Mouse (Mus musculus) embryonic facial prominence, embryonic 13.5 days (tissue): ENCODE measurements at regions not wholly inside any gene's neighbourhood (a gene's known extent, or its start where the extent isn't known, plus 50 kb on each side); places are given as distances from the start of the nearest gene placed in this dataset.

ENCODE experiments used
- ATAC-seq: fragments of 200-750 bp; cut with Nextera tagmentation; 2 replicates; pipeline ENCODE4 v1.8.0; 2017; ENCODE audit warnings: low read depth; ENCODE audit not compliant: insufficient number of reproducible peaks, insufficient read depth, low FRiP score, low TSS enrichment
- H3K27ac ChIP-seq: fragments of 300-500 bp; sonication (generic); 2 replicates; pipeline ENCODE4 v1.5.1; 2015; ENCODE audit warnings: moderate library complexity, mild to moderate bottlenecking, inconsistent platforms
- H3K27me3 ChIP-seq: fragments of 300-500 bp; sonication (generic); 2 replicates; pipeline ENCODE4 v1.6.1; 2015; ENCODE audit warnings: mild to moderate bottlenecking, inconsistent platforms
- H3K36me3 ChIP-seq: fragments of 300-500 bp; sonication (generic); 2 replicates; pipeline ENCODE4 v1.6.1; 2015; ENCODE audit warnings: mild to moderate bottlenecking, inconsistent platforms
- H3K4me1 ChIP-seq: fragments of 300-500 bp; sonication (generic); 2 replicates; pipeline ENCODE4 v1.6.1; 2015; ENCODE audit warnings: inconsistent platforms
- H3K4me2 ChIP-seq: fragments of 300-500 bp; sonication (generic); 2 replicates; pipeline ENCODE4 v1.6.1; 2015; ENCODE audit warnings: moderate library complexity, mild to moderate bottlenecking, inconsistent platforms
- H3K4me3 ChIP-seq: fragments of 300-500 bp; sonication (generic); 2 replicates; pipeline ENCODE4 v1.5.1; 2015; ENCODE audit warnings: mild to moderate bottlenecking, inconsistent platforms
- H3K9ac ChIP-seq: fragments of 300-500 bp; sonication (generic); 2 replicates; pipeline ENCODE4 v1.6.1; 2015; ENCODE audit warnings: mild to moderate bottlenecking, inconsistent platforms
- H3K9me3 ChIP-seq: fragments of 300-500 bp; sonication (generic); 2 replicates; pipeline ENCODE4 v1.6.1; 2016; ENCODE audit warnings: inconsistent platforms
- WGBS: fragments of 180-500 bp; shearing (Covaris S2); methylation state at CpG from one replicate; pipeline ENCODE4 v1.1.7; 2015; ENCODE audit warnings: mixed read lengths; 5-methylcytosine and 5-hydroxymethylcytosine counted together

DNA sequence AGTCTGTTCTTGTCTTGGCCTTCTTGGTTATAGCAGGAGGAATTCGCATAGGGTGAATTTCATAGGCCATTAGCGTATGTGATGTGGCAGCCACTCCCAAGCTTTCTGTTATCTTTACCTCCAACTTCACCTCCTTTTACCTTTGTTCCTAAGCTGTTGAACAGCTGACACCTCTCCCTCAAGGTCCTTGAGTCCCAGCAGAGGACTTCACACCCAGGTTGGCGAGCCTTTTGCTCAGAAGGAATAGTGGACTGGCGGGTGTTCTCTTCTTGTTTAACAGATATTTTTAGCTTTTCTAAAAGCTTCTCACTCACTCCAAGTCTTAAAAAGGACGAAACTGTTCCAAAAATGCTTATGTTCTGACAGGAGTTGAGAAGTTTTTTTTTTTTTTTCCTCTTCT is 303.4 kb upstream of the Id2 start:
- Histone ChIP-seq H3K27me3 (no peaks in the 10 kb centered on the region), H3K4me2 (no peak overlapping the region), H3K27ac (no peak overlapping the region), H3K36me3 (no peaks in the 10 kb centered on the region), H3K4me1 (no peaks in the 10 kb centered on the region), H3K9me3 (no peaks in the 10 kb centered on the region), H3K4me3 (no peak overlapping the region), H3K9ac (no peak overlapping the region)
- ATAC-seq, result no peak
- WGBS, result 90% methylated on average over 5 of the region's 5 CpGs

- Histone ChIP-seq H3K27me3 (no peaks in the 10 kb centered on the region), H3K27ac (no peak overlapping the region), H3K4me2 (no peak overlapping the region), H3K4me3 (no peak overlapping the region), H3K4me1 (no peaks in the 10 kb centered on the region), H3K9ac (no peak overlapping the region), H3K9me3 (no peaks in the 10 kb centered on the region), H3K36me3 (no peaks in the 10 kb centered on the region)
- WGBS, result 82% methylated on average over 3 of the region's 3 CpGs
- ATAC-seq, result no peak
Measured at GRCm38 (mm10) chr12:25398726-25399125, 301.8 kb upstream of the Id2 start.

- ATAC-seq, result no peak
- Histone ChIP-seq H3K4me3 (no peak overlapping the region), H3K9ac (no peak overlapping the region), H3K27ac (no peak overlapping the region), H3K9me3 (no peaks in the 10 kb centered on the region), H3K4me1 (no peaks in the 10 kb centered on the region), H3K27me3 (no peaks in the 10 kb centered on the region), H3K36me3 (no peaks in the 10 kb centered on the region), H3K4me2 (no peak overlapping the region)
- WGBS, result 92% methylated on average over 3 of the region's 3 CpGs
Measured at GRCm38 (mm10) chr12:25394326-25394725, 297.4 kb upstream of the Id2 start.

DNA sequence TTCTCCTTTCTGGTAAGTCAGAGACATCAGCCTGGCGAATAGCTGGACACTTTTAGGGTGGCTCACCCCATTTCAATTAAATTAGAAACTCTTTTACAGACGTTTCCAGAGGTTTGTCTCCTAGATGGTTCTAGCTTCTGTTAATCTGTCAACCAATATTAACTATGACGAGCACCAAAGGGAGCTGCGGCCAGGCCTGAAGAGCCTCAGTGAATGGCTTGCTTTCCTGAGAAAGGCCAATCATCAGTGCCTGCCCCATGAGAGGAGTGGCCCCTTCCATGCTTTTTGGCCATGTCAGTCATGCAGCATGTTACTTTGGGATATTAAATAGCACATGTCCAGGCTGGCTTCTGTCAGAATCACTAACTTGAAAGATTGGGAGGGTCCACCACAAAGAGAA is 296.6 kb upstream of the Id2 start:
- Histone ChIP-seq H3K9ac (no peak overlapping the region), H3K4me2 (no peak overlapping the region), H3K27ac (no peak overlapping the region), H3K4me3 (no peak overlapping the region), H3K9me3 (no peaks in the 10 kb centered on the region), H3K36me3 (no peaks in the 10 kb centered on the region), H3K27me3 (no peaks in the 10 kb centered on the region), H3K4me1 (0 out of 2 replicates have a peak, but pooled peaks cover 4% of the 10 kb centered on the region)
- 64% methylated on average over 4 of the region's 4 CpGs for WGBS
- ATAC-seq, result no peak

DNA sequence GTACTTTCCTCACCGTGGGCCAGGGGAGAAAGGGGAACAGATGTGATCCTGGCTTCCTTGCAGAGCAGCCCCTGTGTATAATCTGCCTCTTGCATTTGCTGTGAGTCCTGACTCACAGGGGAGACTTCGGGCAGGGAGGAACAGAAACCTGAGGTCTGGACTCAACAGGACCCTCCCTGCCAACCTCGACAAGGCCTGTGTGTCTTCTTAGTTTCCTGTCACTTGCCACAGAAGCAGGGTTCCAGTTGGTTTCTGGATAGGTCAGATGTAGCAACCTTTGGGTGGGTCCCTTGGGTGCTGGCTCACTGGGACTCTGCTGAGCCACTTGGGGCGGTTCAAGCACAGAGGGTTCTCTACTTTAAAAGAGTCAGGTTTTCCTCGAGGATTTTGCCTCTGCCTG is 292.3 kb upstream of the Id2 start:
- Histone ChIP-seq H3K9ac (no peak overlapping the region), H3K36me3 (no peaks in the 10 kb centered on the region), H3K9me3 (no peaks in the 10 kb centered on the region), H3K4me2 (no peak overlapping the region), H3K4me3 (no peak overlapping the region), H3K27ac (no peak overlapping the region), H3K27me3 (no peaks in the 10 kb centered on the region), H3K4me1 (0 out of 2 replicates have a peak, but pooled peaks cover 6% of the 10 kb centered on the region)
- 57% methylated on average over 5 of the region's 5 CpGs for WGBS
- no peak for ATAC-seq

DNA sequence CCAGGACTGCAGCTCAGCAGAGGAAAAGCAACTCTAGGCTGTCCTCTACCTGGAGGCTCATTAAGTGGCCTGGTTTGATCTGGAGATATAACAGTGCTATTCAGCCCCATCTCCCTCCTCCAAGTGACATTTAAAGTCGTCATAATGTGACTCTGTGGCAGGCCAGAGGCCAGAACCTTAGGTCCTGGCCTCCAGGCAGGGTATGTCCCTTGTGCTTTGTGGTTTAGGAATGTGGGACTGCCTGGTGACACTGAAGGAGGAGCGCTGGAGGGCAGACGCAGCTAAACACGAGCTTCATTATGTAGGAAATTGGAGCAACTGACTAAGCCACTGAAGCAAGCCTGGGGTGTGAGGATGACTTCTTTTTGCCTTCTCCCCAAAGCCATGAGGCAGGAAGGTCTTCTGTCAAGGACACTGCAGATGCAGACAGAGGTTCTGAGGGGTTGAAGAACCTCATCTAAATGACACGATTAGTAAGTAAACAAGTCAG is 290.9 kb upstream of the Id2 start:
- H3K9ac ChIP-seq, result no peak overlapping the region
- WGBS, result 24% methylated on average over 5 of the region's 5 CpGs

DNA sequence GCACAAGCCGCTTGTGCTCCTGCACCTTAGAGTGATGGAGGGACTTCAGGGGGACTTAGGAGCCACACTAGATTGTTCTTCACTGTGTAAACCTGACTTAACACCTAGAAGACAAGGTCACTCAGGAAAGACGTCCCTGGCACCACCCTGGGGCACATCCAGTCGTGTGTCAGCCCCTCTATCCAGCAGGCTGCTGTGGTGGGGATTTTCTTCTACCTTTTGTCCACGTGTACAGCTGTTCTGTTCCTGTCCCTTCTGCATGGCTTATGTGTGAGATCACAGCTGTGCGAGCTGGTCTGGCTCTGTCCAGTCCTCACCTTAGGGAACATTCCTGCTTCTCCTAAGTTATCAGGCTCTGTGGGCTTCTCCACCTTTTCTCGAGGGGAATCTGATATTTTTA is 286.0 kb upstream of the Id2 start:
- H3K4me1 ChIP-seq, result 0 out of 2 replicates have a peak, but pooled peaks cover 2% of the 10 kb centered on the region
- no peak for ATAC-seq
- no peak overlapping the region for H3K4me3 ChIP-seq
- H3K27ac ChIP-seq, result no peak overlapping the region
- 69% methylated on average over 6 of the region's 6 CpGs for WGBS
- no peak overlapping the region for H3K4me2 ChIP-seq
- H3K36me3 ChIP-seq, result no peaks in the 10 kb centered on the region
- no peaks in the 10 kb centered on the region for H3K9me3 ChIP-seq
- H3K27me3 ChIP-seq, result no peaks in the 10 kb centered on the region
- H3K9ac ChIP-seq, result no peak overlapping the region

More for the DNA sequence above, 290.9 kb upstream of the Id2 start:
- ATAC-seq, result no peak
- no peaks in the 10 kb centered on the region for H3K9me3 ChIP-seq
- H3K4me3 ChIP-seq, result no peak overlapping the region
- H3K36me3 ChIP-seq, result no peaks in the 10 kb centered on the region
- H3K27me3 ChIP-seq, result no peaks in the 10 kb centered on the region
- no peak overlapping the region for H3K4me2 ChIP-seq
- 0 out of 2 replicates have a peak, but pooled peaks cover 6% of the 10 kb centered on the region for H3K4me1 ChIP-seq
- no peak overlapping the region for H3K27ac ChIP-seq

GRCm38 (mm10) chr12:25382475-25382874 is 285.5 kb upstream of the Id2 start:
- H3K4me3 ChIP-seq, result no peak overlapping the region
- H3K4me1 ChIP-seq, result no peaks in the 10 kb centered on the region
- H3K9me3 ChIP-seq, result no peaks in the 10 kb centered on the region
- H3K36me3 ChIP-seq, result no peaks in the 10 kb centered on the region
- 95% methylated on average over 2 of the region's 2 CpGs for WGBS
- H3K27ac ChIP-seq, result no peak overlapping the region
- ATAC-seq, result no peak
- H3K4me2 ChIP-seq, result no peak overlapping the region
- no peaks in the 10 kb centered on the region for H3K27me3 ChIP-seq
- no peak overlapping the region for H3K9ac ChIP-seq

- Histone ChIP-seq H3K4me3 (no peak overlapping the region), H3K36me3 (no peaks in the 10 kb centered on the region)
- 27% methylated on average over 4 of the region's 4 CpGs for WGBS
Measured at GRCm38 (mm10) chr12:25381619-25382018, 284.7 kb upstream of the Id2 start.

DNA sequence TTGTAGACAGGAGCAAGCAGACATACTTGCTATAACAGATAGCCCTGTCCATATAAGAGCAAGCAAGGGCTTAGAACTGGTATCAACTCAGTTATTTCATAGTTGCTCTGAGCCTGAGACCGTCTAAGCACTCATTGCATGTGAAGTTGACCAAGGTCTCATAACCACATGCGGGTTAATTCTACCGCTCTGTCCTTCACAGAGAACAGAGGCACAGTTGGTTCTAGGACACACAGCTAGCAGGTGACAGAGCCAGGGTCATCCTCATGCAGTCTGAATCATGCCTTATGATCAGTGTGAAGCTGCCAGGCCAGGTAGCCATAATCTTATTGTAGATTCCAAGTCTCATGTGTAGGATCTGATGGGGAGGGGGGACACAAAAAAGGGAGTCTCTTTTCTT is 283.1 kb upstream of the Id2 start:
- no peak overlapping the region for H3K27ac ChIP-seq
- ATAC-seq, result no peak
- peaks cover 14% of the 10 kb centered on the region for H3K4me1 ChIP-seq
- no peak overlapping the region for H3K4me2 ChIP-seq
- H3K9me3 ChIP-seq, result no peaks in the 10 kb centered on the region
- no peak overlapping the region for H3K4me3 ChIP-seq
- 93% methylated on average over 3 of the region's 3 CpGs for WGBS
- no peaks in the 10 kb centered on the region for H3K36me3 ChIP-seq
- H3K9ac ChIP-seq, result no peak overlapping the region
- H3K27me3 ChIP-seq, result 0 out of 2 replicates have a peak, but pooled peaks cover 1% of the 10 kb centered on the region

More at GRCm38 (mm10) chr12:25381619-25382018, 284.7 kb upstream of the Id2 start:
- no peaks in the 10 kb centered on the region for H3K27me3 ChIP-seq
- H3K4me2 ChIP-seq, result no peak overlapping the region
- no peaks in the 10 kb centered on the region for H3K9me3 ChIP-seq
- peaks cover 4% of the 10 kb centered on the region for H3K4me1 ChIP-seq
- no peak for ATAC-seq
- H3K27ac ChIP-seq, result no peak overlapping the region
- H3K9ac ChIP-seq, result no peak overlapping the region

- Histone ChIP-seq H3K4me2 (no peak overlapping the region), H3K9ac (no peak overlapping the region), H3K4me3 (no peak overlapping the region), H3K9me3 (no peaks in the 10 kb centered on the region), H3K27me3 (0 out of 2 replicates have a peak, but pooled peaks cover 4% of the 10 kb centered on the region), H3K4me1 (peaks cover 14% of the 10 kb centered on the region), H3K36me3 (no peaks in the 10 kb centered on the region), H3K27ac (no peak overlapping the region)
- ATAC-seq, result no peak
- 82% methylated on average over 9 of the region's 9 CpGs for WGBS
Measured at GRCm38 (mm10) chr12:25379016-25379415, 282.1 kb upstream of the Id2 start.

DNA sequence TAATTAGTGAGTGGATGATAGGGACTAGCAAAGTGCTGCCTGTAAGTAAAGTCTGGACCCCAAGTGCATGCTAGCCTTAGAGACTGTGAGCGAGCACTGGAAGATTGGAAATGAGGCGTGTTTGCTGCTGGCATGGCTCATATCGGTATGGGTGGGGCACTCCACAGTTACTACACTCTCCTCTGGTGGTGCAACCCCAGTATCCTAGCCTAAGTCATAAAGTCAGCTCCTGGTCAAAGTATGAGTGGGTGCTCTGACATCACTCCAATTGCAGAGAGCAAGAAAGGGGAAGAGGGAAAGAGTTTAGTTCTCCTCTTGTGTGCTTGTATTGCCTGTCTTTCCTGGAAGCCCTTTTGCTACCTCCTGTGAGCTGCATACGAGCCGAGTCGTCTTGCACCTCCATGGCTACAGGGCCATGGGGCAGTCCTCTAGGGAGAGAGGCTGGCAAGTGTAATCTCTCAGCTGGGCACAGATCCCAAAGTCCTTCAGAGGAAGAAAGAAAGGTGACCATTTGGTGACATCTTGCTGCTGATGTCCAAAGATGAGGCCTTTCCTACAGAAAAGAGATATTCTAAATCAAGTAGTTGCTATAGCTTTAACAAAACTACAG is 281.2 kb upstream of the Id2 start:
- 0 out of 2 replicates have a peak, but pooled peaks cover 4% of the 10 kb centered on the region for H3K27me3 ChIP-seq
- H3K9me3 ChIP-seq, result no peaks in the 10 kb centered on the region
- peaks cover 14% of the 10 kb centered on the region for H3K4me1 ChIP-seq
- no peak for ATAC-seq
- no peak overlapping the region for H3K27ac ChIP-seq
- H3K4me2 ChIP-seq, result no peak overlapping the region
- H3K4me3 ChIP-seq, result no peak overlapping the region
- no peaks in the 10 kb centered on the region for H3K36me3 ChIP-seq
- no peak overlapping the region for H3K9ac ChIP-seq
- WGBS, result 84% methylated on average over 6 of the region's 6 CpGs
